In genomic region chr17:22424636-22425354, GRCm38 (mm10) we compare ENCODE assay signal across 8 mouse cellular contexts. TPM values are rescaled to one million over a fixed set of nuclear protein-coding genes. Genes with fewer than 3 reads are reported as not detected.
DNase-seq lines count a peak whose midpoint lies in the region; ATAC-seq lines count a peak whose summit lies in the region.

No protein-coding gene starts in this region.

- DNase-seq in adrenal gland, postnatal 14 days: peak; percentile 20
- DNase-seq in adrenal gland, adult 18-20 months (ENCODE audit: low spot score in 2 of 2): no peak
- DNase-seq in 3T3-L1 (ENCODE audit: low read depth, low spot score): peak; percentile 52
- DNase-seq in cerebellum, postnatal 14 days: peak; percentile 14 to 22
- DNase-seq in heart, embryonic 10.5 days (ENCODE audit: low spot score): no peak

- ATAC-seq in kidney, embryonic 15.5 days (replicated peaks; ENCODE audit: low FRiP score): peak; percentile 5
- peak; percentile 55 for ATAC-seq in midbrain, embryonic 16.5 days
- no peak for ATAC-seq in frontal cortex, adult (ENCODE audit: low TSS enrichment)

- no peaks in the 10 kb centered on the region for H3K36me3 ChIP-seq in heart, embryonic 10.5 days
- H3K36me3 ChIP-seq in kidney, embryonic 15.5 days: no peaks in the 10 kb centered on the region
- H3K36me3 ChIP-seq in midbrain, embryonic 16.5 days (ENCODE audit: control insufficient read depth, insufficient read depth, low read length): no peaks in the 10 kb centered on the region

- peaks cover 4% of the 10 kb centered on the region; the same call in 1 of the 2 replicates for H3K4me1 ChIP-seq in heart, embryonic 10.5 days
- H3K4me1 ChIP-seq in kidney, embryonic 15.5 days: peaks cover 6% of the 10 kb centered on the region
- peaks cover 13% of the 10 kb centered on the region for H3K4me1 ChIP-seq in midbrain, embryonic 16.5 days (ENCODE audit: control insufficient read depth, insufficient read depth, low read length)

- H3K4me3 ChIP-seq in heart, embryonic 10.5 days: peak overlapping the region; percentile 70
- peak overlapping the region; percentile 70 for H3K4me3 ChIP-seq in kidney, embryonic 15.5 days (replicated peaks)
- H3K4me3 ChIP-seq in midbrain, embryonic 16.5 days (ENCODE audit: low read depth, low read length): peak overlapping the region; percentile 69

- no peaks in the 10 kb centered on the region for H3K27me3 ChIP-seq in heart, embryonic 10.5 days (ENCODE audit: insufficient read depth, poor library complexity, severe bottlenecking)
- 0 out of 2 replicates have a peak, but pooled peaks cover 4% of the 10 kb centered on the region for H3K27me3 ChIP-seq in kidney, embryonic 15.5 days
- H3K27me3 ChIP-seq in midbrain, embryonic 16.5 days (ENCODE audit: control insufficient read depth, insufficient read depth, low read depth, low read length): no peaks in the 10 kb centered on the region

- peak overlapping the region; percentile 89 for H3K27ac ChIP-seq in heart, embryonic 10.5 days
- peak overlapping the region; percentile 95 for H3K27ac ChIP-seq in kidney, embryonic 15.5 days
- H3K27ac ChIP-seq in midbrain, embryonic 16.5 days (ENCODE audit: low read length): peak overlapping the region; percentile 84

- peak overlapping the region; percentile 65 for H3K9ac ChIP-seq in kidney, embryonic 15.5 days
- peak overlapping the region; percentile 66 for H3K9ac ChIP-seq in midbrain, embryonic 16.5 days (ENCODE audit: low read depth, low read length)

- no peaks in the 10 kb centered on the region for H3K9me3 ChIP-seq in heart, embryonic 10.5 days
- no peaks in the 10 kb centered on the region for H3K9me3 ChIP-seq in kidney, embryonic 15.5 days (replicated peaks)
- no peaks in the 10 kb centered on the region for H3K9me3 ChIP-seq in midbrain, embryonic 16.5 days (replicated peaks; ENCODE audit: control insufficient read depth, low read length, poor library complexity, severe bottlenecking)

- peak overlapping the region; percentile 70 for H3K4me2 ChIP-seq in kidney, embryonic 15.5 days
- H3K4me2 ChIP-seq in midbrain, embryonic 16.5 days (ENCODE audit: low read length): peak overlapping the region; percentile 70

- 6% methylated on average over 12 of the region's 12 CpGs for WGBS in heart, embryonic 10.5 days
- 4% methylated on average over 12 of the region's 12 CpGs for WGBS in kidney, embryonic 15.5 days
- WGBS in midbrain, embryonic 16.5 days: 3% methylated on average over 11 of the region's 12 CpGs

RNA-seq across cellular contexts. Expression of gene Zfp946, which starts 0.8 kb away (rescaled TPM):
- total RNA-seq in adrenal gland, postnatal 14 days (2021): 6.7 and 7.7 TPM in 2 replicates
- 1 to 10 TPM; 6.1 to 6.3 TPM for total RNA-seq in adrenal gland, adult 18-20 months (2021)
- polyA plus RNA-seq in heart, embryonic 10.5 days (2016; fragmentation: Nextera tagmentation; extraction: Ambion mirVana): 13.0 and 13.1 TPM in 2 replicates
- polyA plus RNA-seq in kidney, embryonic 15.5 days (2015; fragmentation: Nextera tagmentation; extraction: Ambion mirVana): 15.1 and 16.2 TPM in 2 replicates
- 37.3 and 38.2 TPM in 2 replicates for polyA plus RNA-seq in midbrain, embryonic 16.5 days (2015; fragmentation: Nextera tagmentation; extraction: Ambion mirVana)

Comparison
In these comparisons a context has a peak if more than half of its experiments do, and no peak if none do; other contexts are left out.
1. DNase-seq: peak in adrenal gland, postnatal 14 days (single experiment), 3T3-L1 (single experiment) and cerebellum, postnatal 14 days (2 of 2); none in adrenal gland, adult 18-20 months (0 of 2) and heart, embryonic 10.5 days (single experiment).
2. Peak in every context shown above with its lines, with median percentiles within 50 percentile points of each other: H3K27ac ChIP-seq and H3K4me3 ChIP-seq.